10 mouse cellular contexts compared by ENCODE assay signal in genomic region chr12:37183689-37184088, GRCm38 (mm10). TPM values are rescaled to one million over a fixed set of nuclear protein-coding genes. Genes with fewer than 3 reads are reported as not detected.
A peak's percentile ranks its signal among the peaks of the same experiment; 100 is the strongest.
DNase-seq lines count a peak whose midpoint lies in the region; ATAC-seq and TF ChIP-seq lines count a peak whose summit lies in the region.
"Had no signal": no experiment of that assay in that cellular context is flagged by ENCODE, and none has a peak within 500 bp of the region (broad histone marks: within the 10 kb centered on the region; RNA-seq: fewer than 3 reads in every experiment).

No protein-coding gene starts in this region.

- H3K27ac ChIP-seq in midbrain, postnatal 0 days (ENCODE audit: low read depth, low read length), result no peak overlapping the region
- no peak overlapping the region for H3K27ac ChIP-seq in midbrain, embryonic 13.5 days
- H3K27ac ChIP-seq: embryonic facial prominence, embryonic 15.5 days; limb, embryonic 15.5 days had no signal

- DNase-seq in cerebellum, postnatal 14 days, result peak; percentile 43 to 47
- no peak for DNase-seq in cerebellum, adult 9-11 months
- DNase-seq in midbrain, postnatal 0 days (ENCODE audit: low spot score), result peak; percentile 14
- DNase-seq in heart, postnatal 36 days, result peak; percentile 37 to 39
- DNase-seq in mesoderm, embryonic 11.5 days (ENCODE audit: low read depth, low spot score), result peak; percentile 24
- DNase-seq in ovary, postnatal 10 days (ENCODE audit: low spot score), result no peak

- no peak overlapping the region for H3K4me3 ChIP-seq in midbrain, postnatal 0 days (ENCODE audit: low read depth, low read length)
- H3K4me3 ChIP-seq in midbrain, embryonic 13.5 days (replicated peaks), result no peak overlapping the region
- H3K4me3 ChIP-seq: embryonic facial prominence, embryonic 15.5 days; limb, embryonic 15.5 days had no signal

- H3K27me3 ChIP-seq in midbrain, postnatal 0 days (ENCODE audit: insufficient read depth, low read length), result no peaks in the 10 kb centered on the region
- no peaks in the 10 kb centered on the region for H3K27me3 ChIP-seq in midbrain, embryonic 13.5 days
- H3K27me3 ChIP-seq: embryonic facial prominence, embryonic 15.5 days; limb, embryonic 15.5 days had no signal

- H3K9ac ChIP-seq in midbrain, postnatal 0 days (replicated peaks; ENCODE audit: low read length, poor library complexity, severe bottlenecking), result no peak overlapping the region
- H3K9ac ChIP-seq in midbrain, embryonic 13.5 days (replicated peaks), result no peak overlapping the region
- H3K9ac ChIP-seq: embryonic facial prominence, embryonic 15.5 days; limb, embryonic 15.5 days had no signal

- no peaks in the 10 kb centered on the region for H3K9me3 ChIP-seq in midbrain, postnatal 0 days (ENCODE audit: low read length)
- H3K9me3 ChIP-seq in midbrain, embryonic 13.5 days, result no peaks in the 10 kb centered on the region
- H3K9me3 ChIP-seq: embryonic facial prominence, embryonic 15.5 days; limb, embryonic 15.5 days had no signal

- no peak for ATAC-seq in midbrain, postnatal 0 days (ENCODE audit: low FRiP score)
- no peak for ATAC-seq in midbrain, embryonic 13.5 days
- no peak for ATAC-seq in megakaryocyte-erythroid progenitor cell, adult 5-6 weeks (replicated peaks; ENCODE audit: low FRiP score, low TSS enrichment, poor library complexity, severe bottlenecking)

- intact Hi-C loops in heart, postnatal 36 days (cut with DNase I), result loop anchor here (2.0 to 10.0 kb wide), 3 partner anchors 109 to 471 kb away; no protein-coding TSS in a partner anchor

- no peaks in the 10 kb centered on the region for H3K4me1 ChIP-seq in midbrain, postnatal 0 days (ENCODE audit: insufficient read depth, low read length)
- H3K4me1 ChIP-seq in midbrain, embryonic 13.5 days (replicated peaks), result no peaks in the 10 kb centered on the region
- H3K4me1 ChIP-seq: embryonic facial prominence, embryonic 15.5 days; limb, embryonic 15.5 days had no signal

- H3K4me2 ChIP-seq in midbrain, postnatal 0 days (ENCODE audit: low read depth, low read length, poor library complexity, severe bottlenecking), result no peak overlapping the region
- H3K4me2 ChIP-seq in midbrain, embryonic 13.5 days (replicated peaks), result no peak overlapping the region
- H3K4me2 ChIP-seq: embryonic facial prominence, embryonic 15.5 days; limb, embryonic 15.5 days had no signal

- no peaks in the 10 kb centered on the region for H3K36me3 ChIP-seq in midbrain, postnatal 0 days (ENCODE audit: insufficient read depth, low read length)
- no peaks in the 10 kb centered on the region for H3K36me3 ChIP-seq in midbrain, embryonic 13.5 days
- H3K36me3 ChIP-seq: embryonic facial prominence, embryonic 15.5 days; limb, embryonic 15.5 days had no signal

- peak; percentile 55 for TF ChIP-seq CTCF in midbrain, postnatal 0 days (IDR thresholded peaks at IDR 0.05)

RNA-seq across cellular contexts. Expression of gene Agmo, which starts 57.8 kb away (rescaled TPM):
- 2.0 and 2.5 TPM in 2 replicates for total RNA-seq in midbrain, postnatal 0 days (2014; rRNA removed)
- 2.1 and 2.2 TPM in 2 replicates for polyA plus RNA-seq in midbrain, postnatal 0 days (2015; fragmentation: Nextera tagmentation; extraction: Ambion mirVana)
- 0.27 and 0.74 TPM in 2 replicates for polyA plus RNA-seq in midbrain, embryonic 13.5 days (2015; fragmentation: Nextera tagmentation; extraction: Ambion mirVana)
- 1 to 10 TPM; 1.7 to 2.2 TPM for total RNA-seq in heart, postnatal 36 days (2021)
- total RNA-seq in megakaryocyte-erythroid progenitor cell, adult 5-6 weeks (2014; fragmentation: Nextera tagmentation), result 0.54 and 1.5 TPM in 2 replicates
- not detected in 2 replicates for total RNA-seq in megakaryocyte-erythroid progenitor cell, adult 5-6 weeks (2017)

Comparison
In these comparisons a context has a peak if more than half of its experiments do, and no peak if none do; other contexts are left out.
1. DNase-seq: peak in cerebellum, postnatal 14 days (2 of 2), midbrain, postnatal 0 days (single experiment), heart, postnatal 36 days (2 of 2) and mesoderm, embryonic 11.5 days (single experiment); none in cerebellum, adult 9-11 months (single experiment) and ovary, postnatal 10 days (single experiment).